Mouse (Mus musculus) left cerebral cortex, adult 2 months (tissue): ENCODE results near the gene Scn11a. TPM values are rescaled to one million over a fixed set of nuclear protein-coding genes. Genes with fewer than 3 reads are reported as not detected.

Experiments used
- DNase-seq, 2 experiments: peaks; one replicate each; pipeline ENCODE4 v3.0.0; 2021 to 2022; ENCODE audit warnings: low spot score in 2 of 2, mixed read lengths in 1 of 2; ENCODE audit errors: extremely low spot score in 1 of 2
- H3K27ac ChIP-seq: fragments of 200-600 bp; 2 replicates; pipeline ENCODE4 v1.8.1; 2022
- H3K4me3 ChIP-seq: fragments of 200-600 bp; 2 replicates; pipeline ENCODE4 v1.8.1; 2022
- CTCF ChIP-seq: fragments of 200-600 bp; IDR thresholded peaks from 2 replicates; pipeline ENCODE4 v1.8.1; 2022; ENCODE audit warnings: antibody characterized with exemption, mild to moderate bottlenecking, moderate library complexity
- intact Hi-C: fragments of 180-260 bp; cut with DNase I; formaldehyde crosslinking; loops from one replicate; pipeline ENCODE4 v1.15.1; 2025
- total RNA-seq, 2 experiments: library from RNA; stranded (reverse); gene quantifications; 2 replicates each; pipeline ENCODE4 v1.2.3; 2021

Scn11a gene
- total RNA-seq, 2 experiments from 2014 or later, result 0.16 to 0.25 TPM

DNA sequence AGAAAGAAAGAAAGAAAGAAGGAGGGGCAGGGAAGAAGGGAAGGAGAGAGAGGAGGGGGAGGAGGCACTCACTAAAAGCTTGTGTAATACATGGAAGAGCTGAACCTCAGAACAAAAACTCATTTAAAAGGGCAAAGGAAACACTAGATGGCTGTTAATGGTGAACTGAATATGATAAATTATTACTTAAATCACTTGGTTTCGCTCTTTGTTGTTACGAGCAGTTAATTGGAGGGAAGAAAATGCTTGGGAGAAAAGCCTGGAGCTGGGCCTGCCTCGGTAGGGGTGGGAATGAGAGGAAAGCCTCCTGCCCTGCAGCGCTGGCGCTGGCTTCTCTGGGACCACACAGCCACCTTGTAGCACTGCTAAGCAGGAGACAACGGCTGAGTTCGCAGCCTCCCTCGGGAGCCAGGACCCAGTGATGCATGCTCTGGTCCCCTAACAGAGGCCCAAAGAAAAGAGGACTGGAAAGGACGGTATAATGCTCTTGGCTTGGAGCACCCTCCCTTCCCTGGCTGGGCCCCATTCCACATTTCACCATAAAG lies 10.4 kb upstream of the Scn11a start:
- no peak for TF ChIP-seq CTCF
- no peak overlapping the region for H3K27ac ChIP-seq
- H3K4me3 ChIP-seq, result no peak overlapping the region
- intact Hi-C loops, result no loop called here
- DNase-seq, result no peak

DNA sequence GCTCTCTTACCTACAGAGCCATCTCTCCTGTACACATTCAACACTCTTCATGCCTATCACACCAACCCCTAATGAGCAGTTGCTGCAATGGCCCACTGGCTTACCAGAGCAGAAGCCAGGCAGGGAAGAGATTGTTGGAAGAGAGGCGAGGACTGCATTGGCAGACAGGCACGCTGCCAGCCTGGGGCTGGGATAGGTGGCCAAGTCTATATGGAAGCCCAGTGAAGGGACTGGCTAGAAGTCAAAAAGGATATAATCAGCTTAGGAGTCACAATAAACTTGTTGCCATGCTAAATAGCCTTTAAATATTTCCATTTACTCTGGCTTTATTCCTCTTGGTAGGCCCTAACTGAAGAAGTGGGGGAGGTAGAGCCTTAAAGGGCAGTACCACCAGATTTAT lies 5.7 kb upstream of the Scn11a start:
- H3K27ac ChIP-seq, result no peak overlapping the region
- intact Hi-C loops, result no loop called here
- H3K4me3 ChIP-seq, result no peak overlapping the region
- no peak for DNase-seq
- no peak for TF ChIP-seq CTCF

DNA sequence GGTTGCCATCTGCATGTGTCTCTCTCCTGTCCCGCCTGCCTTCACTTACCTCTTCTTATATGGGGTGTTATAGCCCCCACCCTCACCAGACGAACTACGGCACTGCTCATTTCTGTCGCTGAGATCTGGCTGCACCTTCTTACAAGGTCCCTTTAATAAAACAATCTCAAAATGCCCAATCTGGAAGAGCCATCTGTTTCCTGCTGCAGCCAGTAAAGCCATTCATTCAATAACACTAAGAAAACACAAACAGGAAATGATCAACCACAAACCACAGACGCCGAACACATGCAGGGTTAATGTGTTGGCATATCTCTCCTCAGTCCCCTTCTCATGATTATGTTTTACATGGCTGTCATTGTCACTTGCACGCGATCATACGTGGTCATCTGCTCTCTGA lies 1.5 kb downstream of the Scn11a start:
- intact Hi-C loops, result no loop called here
- H3K27ac ChIP-seq, result no peak overlapping the region
- no peak for TF ChIP-seq CTCF
- no peak for DNase-seq
- no peak overlapping the region for H3K4me3 ChIP-seq

DNA sequence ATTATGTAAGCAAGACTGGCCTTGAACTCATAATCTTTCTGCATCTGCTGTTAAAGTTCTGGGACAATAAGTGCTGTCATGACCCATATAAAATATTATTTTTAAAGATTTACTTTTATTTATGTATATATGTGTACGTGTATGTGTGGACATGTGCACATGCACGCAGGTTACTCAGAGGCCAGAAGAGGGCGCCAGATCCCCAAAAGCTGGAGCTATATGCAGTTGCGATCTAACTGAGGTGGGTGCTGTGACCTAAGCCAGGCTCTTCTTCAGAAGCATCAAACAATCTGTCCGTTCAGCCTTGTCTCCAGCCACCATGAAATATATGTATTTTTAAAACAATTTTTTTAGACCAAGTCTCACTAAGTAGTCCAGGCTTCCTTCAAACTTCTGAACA lies 11.6 kb downstream of the Scn11a start:
- H3K27ac ChIP-seq, result no peak overlapping the region
- no peak overlapping the region for H3K4me3 ChIP-seq
- intact Hi-C loops, result no loop called here
- no peak; the same call in 1 of the 2 replicates for TF ChIP-seq CTCF
- no peak for DNase-seq

DNA sequence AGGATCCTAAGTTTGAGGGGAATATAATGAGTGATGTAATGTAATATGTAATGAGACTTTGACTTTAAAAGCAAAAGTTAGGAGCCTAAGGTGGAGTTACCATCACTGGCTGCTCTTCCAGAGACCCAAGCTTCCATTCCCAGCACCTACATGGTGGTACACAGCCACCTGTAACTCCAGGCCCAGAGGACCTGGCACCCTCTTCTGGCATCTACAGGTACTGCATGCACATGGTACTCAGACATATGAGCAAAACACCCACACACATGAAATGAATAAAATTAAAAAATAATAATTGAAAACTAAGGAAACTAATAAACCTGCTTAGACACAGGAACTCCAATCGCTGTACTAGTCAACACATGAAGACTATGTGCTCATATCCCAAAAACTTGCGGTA lies 18.8 kb downstream of the Scn11a start:
- peak; percentile 34 for TF ChIP-seq CTCF
- intact Hi-C loops, result no loop called here
- no peak for DNase-seq
- no peak overlapping the region for H3K4me3 ChIP-seq
- H3K27ac ChIP-seq, result no peak overlapping the region

DNA sequence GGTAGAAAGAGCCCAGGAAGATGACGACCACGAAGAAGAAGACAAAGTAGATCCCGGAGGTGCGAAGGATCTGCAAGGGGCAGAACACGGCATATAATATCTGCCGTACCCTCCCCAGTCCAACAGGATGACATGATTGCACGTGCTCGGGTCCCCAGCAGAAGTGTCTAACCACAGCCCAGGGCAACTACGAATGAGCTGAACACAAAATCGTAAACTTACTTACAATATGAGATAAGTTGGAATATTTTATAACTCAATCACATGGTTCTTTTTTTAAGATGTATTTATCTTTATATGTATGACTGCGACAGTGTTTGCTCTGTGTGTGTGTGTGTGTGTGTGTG lies 20.8 kb downstream of the Scn11a start:
- Histone ChIP-seq H3K27ac (no peak overlapping the region), H3K4me3 (no peak overlapping the region)
- intact Hi-C loops, result no loop called here
- no peak for TF ChIP-seq CTCF
- DNase-seq, result no peak

DNA sequence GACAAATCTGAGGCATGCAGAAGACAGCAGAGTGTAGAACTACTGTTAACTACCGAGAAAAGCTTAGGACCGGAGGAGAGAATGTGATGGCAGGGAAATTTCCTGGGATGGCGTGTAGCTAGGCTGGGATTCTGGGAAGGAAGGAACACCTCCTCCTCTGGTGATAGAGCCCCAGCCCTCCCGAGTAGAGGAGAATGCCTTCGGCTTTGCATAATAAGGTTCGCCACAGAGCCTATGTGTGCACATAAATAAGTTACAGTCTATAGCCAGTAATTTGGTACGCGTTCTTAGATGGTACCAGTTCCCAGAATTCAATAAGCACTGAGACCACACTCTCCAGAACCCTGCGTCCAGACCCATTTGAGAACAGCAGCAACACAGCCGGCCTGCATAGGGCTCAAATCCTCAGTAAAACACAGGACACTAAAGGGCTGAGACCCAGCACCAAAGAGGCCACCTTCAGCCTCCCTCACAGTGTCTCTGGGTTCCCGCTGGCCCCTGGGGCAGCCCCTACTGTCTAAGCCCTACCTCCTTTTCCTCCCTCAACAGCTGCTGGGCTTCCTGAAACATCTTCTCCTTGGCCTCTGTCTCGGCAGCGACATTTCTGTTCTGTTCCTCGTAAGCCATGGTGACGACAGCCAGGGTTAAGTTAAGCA lies 21.3 kb downstream of the Scn11a start:
- no peak for TF ChIP-seq CTCF
- H3K27ac ChIP-seq, result no peak overlapping the region

DNA sequence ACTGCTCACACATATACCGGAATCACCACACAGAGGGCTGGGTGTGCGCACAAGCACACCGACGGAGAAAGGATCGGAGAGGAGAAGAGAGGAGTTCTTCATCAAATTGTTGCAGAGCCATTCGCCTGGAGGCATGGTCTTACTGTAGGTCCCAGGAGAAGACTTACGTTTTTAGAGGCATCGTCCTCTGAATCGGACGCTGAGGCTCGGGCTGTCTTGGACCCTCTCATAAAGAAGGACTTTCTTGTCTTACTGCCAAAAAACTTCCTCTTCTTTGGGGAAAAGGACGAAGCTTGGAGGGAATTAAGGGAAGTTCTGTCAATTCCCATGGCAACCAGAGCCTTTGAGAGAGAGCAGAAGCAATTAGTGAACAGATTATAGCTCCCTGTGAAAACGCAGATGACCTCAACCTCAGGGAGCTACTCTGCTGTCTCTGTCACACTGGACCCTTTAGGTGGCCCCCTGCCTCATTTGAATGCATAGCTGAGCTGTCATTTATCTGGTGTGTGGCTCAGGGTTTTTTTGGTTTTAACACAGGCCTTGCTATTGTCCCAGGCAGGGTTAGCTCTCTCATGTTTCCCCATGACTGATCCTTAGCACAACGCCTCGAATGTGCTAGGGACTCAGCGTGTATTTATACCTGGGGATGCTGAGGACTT lies 22.0 kb downstream of the Scn11a start:
- intact Hi-C loops, result no loop called here
- no peak overlapping the region for H3K27ac ChIP-seq
- H3K4me3 ChIP-seq, result no peak overlapping the region
- DNase-seq, result no peak
- no peak for TF ChIP-seq CTCF

More for the DNA sequence above, 21.3 kb downstream of the Scn11a start:
- H3K4me3 ChIP-seq, result no peak overlapping the region
- intact Hi-C loops, result no loop called here
- DNase-seq, result no peak

DNA sequence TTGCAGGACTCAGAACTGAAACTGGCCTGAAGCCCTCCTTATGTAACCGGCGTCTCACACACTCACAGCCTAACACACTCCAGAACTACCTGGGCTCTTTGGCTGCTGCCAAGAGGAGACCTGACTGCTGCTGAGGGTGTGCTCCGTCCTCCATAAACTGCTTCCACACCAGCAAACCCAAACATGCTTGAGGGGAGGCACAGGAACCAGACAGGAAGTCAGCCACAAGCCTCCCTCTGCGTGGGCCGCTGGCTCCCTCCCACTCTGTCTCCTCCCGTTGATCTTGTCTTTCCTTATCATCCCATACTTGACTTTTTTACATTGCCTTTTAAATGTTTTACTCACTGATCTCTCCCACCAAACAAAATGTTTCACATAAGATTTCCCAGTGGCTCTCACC lies 23.8 kb downstream of the Scn11a start:
- DNase-seq, result no peak
- intact Hi-C loops, result no loop called here
- H3K4me3 ChIP-seq, result no peak overlapping the region
- TF ChIP-seq CTCF, result no peak
- H3K27ac ChIP-seq, result no peak overlapping the region

DNA sequence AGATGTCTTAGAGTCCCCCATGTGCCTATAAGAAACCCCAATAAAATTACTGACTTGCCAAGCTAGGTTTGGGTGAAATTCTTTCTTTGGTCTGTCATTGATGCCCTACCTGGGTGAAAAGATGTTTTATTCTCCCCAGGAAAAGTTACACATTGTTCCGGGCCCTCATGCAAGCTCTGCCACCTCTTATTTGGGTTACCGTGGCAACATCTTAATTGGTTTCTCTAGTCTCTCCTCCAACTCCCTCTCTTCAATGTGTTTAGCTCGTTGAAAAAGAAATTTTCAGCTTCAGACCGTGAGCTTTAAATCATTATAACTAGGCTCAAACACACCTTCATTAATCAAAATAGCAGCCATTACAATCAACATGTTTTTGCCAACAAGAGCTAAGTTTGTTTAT lies 28.5 kb downstream of the Scn11a start:
- H3K4me3 ChIP-seq, result no peak overlapping the region
- peak in 1 of 2 experiments; percentile 11 for DNase-seq
- H3K27ac ChIP-seq, result no peak overlapping the region
- intact Hi-C loops, result no loop called here
- no peak for TF ChIP-seq CTCF

DNA sequence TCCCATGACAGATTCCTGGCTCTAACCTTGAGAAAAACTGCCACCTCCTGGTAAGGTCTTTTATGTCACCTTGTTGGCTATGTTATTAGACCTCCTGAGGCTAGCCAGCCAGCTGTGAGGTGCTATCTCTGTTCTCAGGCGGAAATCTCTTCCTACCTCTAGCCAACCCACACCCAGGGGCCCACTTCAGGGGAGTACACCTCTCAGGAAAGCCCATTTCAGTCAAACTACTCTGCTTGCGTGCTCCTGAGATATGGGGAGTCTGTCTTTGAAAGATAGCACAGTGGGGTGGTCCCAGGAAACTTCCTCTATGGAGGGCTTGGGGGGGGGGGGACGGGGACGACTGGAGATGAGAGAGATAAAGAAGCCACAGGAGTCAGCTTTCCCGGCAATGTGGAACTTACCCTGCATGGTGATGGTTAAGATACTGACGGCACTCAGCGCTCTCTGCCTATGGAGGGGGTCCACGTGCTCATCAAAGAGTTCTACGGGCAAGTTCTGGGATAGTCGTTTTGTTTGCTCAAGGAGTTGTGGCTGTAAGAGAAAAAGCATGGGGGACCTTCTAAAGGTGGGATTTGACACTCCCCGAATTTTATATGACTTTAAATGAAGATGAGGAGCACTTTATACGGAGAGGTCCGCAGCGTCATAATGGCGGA lies 29.9 kb downstream of the Scn11a start:
- intact Hi-C loops, result no loop called here
- TF ChIP-seq CTCF, result no peak
- Histone ChIP-seq H3K4me3 (no peak overlapping the region), H3K27ac (no peak overlapping the region)
- no peak for DNase-seq

DNA sequence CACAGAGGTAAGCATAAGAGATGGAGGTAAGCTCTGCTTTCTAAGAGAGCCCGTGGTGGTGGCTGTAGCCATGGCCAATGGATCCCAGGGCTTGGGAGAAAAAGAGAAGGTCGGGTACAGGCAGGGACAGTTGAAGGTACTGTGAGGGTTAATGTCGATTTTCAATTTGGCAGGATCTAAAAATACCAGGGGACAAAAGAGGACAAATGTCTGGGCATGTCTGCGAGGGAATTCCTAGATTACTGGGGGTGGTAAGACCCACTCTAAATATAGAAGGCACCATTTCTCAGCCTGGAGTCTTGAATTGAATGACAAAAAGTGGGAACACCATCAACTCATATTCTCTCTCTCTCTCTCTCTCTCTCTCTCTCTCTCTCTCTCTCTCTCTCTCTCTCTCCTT lies 30.8 kb downstream of the Scn11a start:
- no peak overlapping the region for H3K27ac ChIP-seq
- no peak overlapping the region for H3K4me3 ChIP-seq
- intact Hi-C loops, result no loop called here
- no peak for TF ChIP-seq CTCF
- no peak for DNase-seq
